Mouse (Mus musculus) skeletal muscle tissue, adult 2 months (tissue): Measurements from ENCODE around the gene Jmy.
"Not testable (repeated sequence)": the region's sequence is repeated elsewhere in the genome, so short reads cannot be mapped to it uniquely, and the experiment has no call there.

Experiments used
- DNase-seq: peaks from one replicate; pipeline ENCODE4 v3.0.0-alpha.2; 2012; ENCODE audit warnings: low read depth, low spot score

Gene Jmy

DNA sequence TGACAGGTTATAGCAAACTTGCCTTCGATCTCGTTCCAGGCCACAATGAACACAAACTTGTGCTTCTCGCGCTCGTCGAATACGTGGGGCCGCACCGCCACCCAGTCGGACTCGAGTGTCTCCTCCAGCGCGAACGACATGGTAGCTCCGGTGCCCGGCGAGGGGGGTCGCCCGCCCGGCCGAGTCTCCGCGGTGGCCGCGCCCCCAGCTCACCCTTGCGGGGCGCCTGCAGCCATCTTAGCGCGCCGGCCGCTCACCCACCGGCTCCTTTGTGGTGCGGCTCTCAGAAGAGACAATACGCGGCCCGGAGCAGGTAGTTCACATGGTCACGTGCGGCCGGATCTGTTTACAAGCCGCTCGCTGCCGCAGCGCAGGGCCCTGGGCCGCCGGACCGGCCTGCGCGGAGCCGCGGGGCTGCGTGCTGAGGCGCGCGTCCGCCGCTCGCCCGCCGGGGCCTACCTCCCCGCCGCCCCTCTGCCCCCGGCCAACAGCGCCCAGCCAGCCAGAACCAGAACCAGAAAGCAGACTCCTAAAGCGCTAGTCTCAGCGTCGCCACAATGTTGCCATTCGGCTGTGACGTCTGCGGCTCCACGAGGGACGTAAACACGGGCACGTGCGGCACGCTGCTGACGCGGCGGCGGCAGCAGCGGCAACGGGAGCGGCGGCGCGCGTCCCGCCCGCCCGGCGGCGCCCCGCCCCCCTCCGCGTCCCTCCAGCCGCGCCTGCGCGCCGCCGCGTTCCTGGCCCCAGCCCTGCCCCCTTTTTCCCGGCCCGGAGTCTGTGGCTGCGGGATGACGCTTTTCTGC is at the start of gene Jmy:
Gene Jmy, minus strand, starts transcription at position 642 of the 806 bp plus-strand sequence.
- DNase-seq: peak; percentile 81

DNA sequence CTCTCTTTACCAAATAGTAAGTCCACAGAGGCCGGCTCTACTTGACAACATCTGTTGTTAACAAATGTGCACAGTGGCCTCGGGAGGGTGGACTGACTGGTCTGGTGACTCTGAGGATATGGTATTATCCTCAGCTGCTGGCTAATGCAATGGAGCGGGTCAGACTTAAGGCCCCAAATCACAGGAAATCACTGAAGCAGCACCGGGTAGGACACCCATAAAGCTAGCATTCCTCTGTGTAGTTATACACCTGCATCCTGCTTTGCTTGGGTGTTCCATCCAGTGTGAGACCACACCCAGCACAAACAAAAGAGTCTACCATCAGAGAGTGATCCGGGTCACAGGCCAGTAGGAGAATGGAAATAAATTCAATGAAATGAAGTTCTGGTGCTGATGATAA is 48.0 kb upstream of the Jmy start:
- DNase-seq: no peak

DNA sequence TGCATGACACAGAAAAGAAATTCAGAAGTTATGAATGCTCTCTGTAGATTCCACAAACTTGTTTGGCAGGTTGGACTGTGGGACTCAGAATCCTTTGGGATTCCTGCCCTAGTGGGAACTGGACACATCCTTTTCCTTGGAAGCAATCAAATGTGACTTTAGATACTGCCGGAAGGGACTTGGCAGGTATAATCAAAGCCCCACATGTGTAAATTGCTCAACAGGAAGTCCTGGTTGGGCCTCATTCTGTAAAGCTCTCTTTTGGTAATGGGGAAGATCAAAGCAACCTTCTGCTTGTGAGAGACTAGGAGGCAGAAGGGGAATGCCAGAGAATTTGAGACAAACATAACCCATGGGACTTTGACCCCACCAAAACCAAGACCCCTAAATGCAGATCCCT is 46.4 kb upstream of the Jmy start:
- DNase-seq: no peak

DNA sequence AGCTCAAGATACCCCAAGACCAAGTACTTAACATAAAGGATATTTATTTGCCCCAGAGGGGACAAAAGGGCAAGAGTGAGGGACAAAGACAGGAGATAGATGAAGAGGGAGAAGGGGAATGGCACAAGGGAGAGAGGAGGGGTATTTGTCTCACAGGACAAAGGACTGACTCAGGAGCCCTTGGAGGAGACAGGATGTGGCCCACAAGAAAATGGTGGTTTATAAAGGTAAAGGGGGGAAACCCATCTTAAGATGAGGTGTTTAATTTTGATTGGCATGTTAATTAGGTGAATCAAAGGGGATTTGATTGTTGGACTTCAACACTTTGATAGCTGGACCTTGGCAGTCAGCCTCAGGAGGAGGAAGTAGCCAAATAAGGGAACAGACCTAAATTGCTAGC is 44.7 kb upstream of the Jmy start:
- no peak for DNase-seq

DNA sequence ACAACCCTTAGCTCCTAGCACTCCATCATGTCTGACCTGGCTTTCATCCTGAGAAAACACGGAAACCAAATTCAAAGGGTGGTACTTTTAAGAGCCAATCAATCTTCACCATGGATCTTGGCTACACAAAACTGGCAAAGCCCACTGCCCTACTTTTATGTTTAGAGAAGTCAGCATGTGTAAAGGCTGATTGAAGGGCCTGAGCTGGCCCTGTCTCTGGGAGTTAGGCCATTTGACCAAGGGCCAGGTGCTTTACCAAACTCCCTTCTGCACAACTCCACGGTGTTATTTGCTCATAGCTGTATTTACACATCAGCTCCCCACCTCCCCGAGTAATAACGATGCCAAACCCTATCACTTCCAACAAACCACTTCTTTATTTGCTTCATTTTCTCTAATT is 39.7 kb upstream of the Jmy start:
- no peak for DNase-seq

DNA sequence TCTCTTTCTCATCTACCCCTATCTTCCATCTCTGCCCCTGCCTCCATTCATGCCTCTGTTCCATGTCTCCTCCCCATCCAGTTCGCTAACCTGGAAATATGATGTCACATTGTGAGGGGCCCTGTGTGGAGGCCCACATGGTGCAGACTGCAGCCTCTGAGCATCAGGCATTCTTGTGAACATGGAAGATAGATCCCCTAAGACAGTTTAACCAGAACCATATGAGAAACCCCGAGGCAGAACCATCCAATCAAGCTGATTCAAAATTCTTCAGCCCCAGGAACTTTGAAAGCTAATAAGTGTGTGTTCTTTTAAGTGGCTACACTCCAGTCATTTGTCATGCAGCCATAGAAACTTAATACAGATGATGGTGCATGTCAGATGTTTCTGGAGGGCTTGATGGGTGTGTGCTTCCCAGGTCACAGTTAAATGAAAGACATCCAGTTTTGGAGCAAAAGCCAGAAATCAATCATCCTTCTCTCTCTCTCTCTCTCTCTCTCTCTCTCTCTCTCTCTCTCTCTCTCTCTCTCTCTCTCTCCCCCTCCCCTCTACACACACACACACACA is 19.2 kb upstream of the Jmy start:
- no peak for DNase-seq

DNA sequence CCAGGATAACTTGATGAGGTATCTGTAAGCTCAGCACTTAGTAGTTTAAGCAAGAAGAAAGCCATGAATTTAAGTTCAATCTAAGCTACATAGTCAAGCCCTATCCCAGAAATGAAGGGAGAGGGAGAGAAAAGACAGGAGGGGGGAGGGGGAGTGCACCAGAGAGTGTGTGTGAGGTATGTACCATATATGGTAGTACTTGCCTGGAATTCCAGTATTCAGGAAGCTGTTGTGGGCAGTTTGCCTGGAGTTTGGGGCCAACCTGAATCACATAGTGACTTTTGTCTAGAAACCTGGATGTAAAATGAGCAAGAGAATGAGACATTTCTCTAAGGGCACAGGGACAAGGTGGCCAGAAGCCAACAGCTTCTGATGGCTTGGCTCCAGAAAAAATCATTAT is 17.6 kb upstream of the Jmy start:
- no peak for DNase-seq

DNA sequence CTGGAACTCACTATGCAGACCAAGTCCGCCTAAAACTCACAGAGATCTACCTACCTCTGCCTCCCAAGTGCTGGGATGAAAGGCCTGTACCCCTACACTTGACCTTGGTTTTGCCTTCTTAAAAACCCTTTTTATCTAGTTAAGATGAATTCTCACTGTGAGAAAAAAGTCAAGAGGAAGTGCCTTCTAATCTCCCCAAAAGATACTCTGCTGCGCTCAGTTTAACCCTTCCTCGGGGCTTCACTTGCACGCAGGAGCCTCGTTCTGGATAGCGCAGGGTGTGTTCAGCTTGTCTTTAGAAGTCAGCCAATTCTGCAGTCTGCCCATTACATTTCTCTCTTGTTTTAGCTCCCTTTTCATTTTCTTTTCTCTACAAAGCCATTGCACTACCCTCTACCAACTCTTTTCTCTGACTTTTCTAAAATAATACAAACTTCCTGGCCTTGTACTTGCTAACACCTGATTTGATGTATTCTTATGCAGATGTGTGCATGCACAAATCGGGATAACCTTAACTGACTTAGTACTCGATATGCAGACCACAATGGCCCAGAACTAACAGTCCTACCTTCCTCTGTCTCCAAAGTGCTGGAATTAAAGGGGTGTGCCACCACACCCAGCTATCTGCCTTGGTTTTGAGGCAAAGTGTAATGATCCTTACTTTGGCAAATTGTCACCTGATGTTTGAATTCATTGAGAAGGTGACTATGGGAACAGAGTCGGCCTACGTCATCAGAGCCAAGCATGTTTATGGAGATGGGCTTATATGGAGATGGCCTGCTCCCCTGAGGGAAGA is 14.6 kb upstream of the Jmy start:
- DNase-seq: no peak

DNA sequence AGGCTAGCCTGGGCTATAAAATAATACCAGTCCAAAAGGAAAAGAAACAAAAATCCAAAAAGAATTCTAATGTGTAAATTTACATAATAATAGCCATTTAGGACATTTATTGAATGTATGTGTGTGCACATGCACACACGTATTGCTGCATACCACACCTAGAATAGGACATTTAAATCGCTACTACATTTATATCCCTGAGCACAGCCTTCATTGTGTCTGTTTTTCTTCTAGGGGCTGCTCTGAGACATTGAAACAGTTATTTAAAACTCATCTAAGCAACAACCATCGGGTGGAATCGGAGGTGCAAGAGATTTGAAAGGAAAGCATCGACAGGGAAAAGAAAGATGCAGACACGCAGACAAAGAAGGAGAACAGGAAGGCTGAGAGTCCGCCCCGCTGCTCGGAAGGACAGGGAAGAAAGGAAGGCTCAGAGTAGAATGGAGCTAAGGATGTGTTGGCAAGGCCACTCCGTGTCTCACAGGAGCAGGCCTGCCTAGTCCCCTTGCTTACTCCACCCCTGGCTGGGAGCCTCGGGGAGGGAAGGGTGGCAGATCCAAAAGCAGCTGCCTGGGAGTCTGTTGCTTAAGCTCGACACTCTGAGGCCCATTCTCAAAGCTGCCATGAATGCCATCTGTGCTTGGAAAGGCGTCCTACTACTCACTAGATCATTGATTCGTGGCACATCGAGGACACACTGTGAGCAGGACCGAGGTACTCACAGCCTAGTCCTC is 11.0 kb upstream of the Jmy start:
- no peak for DNase-seq

DNA sequence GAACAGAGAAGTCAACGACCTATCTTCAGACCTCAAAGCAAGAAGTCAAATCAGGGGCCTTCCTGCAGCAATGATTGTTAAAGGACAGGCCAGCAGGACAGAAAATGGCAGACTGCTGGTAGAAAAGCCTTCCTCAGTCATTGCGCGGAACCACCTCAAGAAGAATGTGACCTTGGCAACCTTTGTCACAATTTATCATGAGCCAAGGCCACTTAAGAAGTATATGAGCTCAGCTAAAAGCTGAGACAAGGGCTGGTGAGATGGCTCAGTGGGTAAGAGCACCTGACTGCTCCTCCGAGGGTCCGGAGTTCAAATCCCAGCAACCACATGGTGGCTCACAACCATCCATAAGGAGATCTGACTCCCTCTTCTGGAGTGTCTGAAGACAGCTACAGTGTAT is 7.3 kb upstream of the Jmy start:
- DNase-seq: not testable (repeated sequence)

DNA sequence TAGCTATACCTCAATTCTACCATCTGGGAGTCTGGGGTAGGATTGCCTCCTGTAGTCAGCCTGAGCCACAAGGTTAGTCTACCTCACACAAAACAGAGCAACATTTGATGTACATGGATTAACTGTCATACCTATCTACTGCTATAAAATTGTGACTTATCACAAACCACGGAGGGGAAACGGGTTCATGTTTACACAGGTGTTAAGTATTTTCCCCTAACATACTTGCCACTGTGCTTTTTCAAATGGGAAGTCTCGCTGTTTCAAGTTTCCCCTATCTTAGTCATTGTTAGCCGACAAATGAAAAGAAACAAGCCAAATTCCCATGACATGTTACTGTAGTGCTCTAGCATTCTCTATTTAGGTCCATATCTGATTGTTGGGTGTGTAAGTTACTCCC is 2.1 kb upstream of the Jmy start:
- DNase-seq: no peak

DNA sequence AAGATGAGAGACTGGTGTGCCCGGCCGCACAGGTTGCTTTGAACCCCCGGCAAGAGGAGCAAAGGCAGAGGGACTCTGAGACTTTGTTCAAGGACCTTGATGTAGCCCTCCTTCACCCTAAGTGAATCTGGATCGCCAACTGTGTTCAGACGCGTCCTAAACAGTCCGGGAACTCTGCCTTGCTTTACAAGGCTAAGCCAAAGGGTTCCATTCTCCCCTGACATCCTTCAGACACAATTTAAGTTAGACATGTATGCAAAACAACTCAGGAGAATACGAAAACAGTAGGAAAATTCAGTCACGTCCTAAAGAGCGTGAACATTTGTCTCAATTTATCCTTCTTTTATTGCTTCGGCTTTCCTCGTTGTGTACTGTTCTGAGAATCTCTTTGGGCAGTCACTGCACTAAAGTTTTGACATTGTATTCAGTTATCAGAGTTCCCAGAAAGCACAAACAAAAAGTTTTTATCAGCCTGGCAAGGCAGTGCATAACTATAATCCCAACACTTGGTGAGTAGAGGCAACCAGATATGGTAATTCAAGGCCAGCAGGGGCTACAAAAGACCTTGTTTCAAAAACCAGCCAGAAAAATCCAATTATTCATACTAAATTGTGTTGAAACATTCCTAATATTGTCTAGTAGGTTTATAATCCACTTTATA is 495 bp upstream of the Jmy start:
- DNase-seq: no peak

DNA sequence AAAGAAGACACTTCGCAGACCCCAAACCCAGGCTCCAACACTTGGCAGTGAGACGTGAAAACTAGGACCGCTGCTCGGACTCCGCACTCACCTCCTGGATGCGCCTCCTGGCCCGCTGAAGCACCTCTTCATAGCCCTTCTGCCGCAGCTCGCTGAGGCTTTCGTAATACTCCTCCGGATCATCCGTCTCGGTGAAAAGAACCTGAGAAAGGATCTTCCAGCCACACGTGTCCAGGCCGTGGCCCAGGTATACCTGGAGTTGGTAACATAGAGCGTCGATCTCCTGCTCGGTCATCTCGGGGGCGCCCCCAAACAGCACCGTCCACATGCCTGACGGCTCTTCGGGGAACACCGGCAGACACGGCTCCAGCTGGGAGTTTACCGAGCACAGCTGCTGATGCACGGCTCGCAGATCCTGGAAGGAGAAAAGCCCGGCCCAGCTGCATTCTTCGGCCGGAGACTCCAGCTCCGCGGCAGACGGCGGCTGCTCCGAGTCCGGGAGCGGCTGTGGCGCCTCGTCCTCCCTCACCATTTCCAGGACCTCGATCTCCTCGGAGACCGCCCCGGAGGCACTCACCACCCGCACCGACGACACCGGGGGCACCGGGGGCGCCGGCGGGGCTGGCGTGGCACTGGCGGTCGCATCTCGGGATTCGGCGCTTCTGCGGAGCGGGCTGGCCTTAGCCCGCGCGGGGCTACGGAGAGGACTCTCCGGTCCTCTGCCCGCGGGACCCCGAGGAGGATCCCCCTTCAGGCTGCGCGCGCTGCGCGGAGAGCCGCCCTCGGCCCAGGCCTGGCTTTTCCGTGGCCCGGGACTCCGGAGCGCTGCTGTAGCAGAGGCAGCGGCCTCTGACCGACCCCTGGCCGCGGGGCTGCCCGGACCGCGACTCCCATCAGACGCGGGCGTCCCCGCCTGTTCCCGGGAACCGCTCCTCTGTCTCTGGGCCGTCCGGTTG is 1.1 kb downstream of the Jmy start:
- peak; percentile 11 for DNase-seq

DNA sequence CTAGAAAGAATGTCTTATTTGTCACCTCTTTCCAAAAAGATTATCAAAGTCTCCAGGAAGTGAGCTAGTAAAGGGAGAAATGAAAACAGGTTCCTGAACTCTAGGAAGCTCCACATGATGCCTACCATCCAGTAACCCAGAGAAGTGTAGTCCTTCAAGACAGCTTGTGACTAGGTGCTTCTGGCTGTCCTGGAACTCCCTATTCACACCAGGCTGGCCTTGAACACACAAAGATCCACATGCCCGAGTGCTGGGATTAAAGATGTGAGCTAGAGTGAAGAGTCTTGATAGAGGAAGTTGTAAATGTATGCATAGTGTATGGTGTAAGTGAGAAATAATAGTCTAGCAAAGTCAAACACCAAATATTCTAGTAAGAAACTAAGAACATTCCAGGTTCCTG is 2.6 kb downstream of the Jmy start:
- DNase-seq: no peak

DNA sequence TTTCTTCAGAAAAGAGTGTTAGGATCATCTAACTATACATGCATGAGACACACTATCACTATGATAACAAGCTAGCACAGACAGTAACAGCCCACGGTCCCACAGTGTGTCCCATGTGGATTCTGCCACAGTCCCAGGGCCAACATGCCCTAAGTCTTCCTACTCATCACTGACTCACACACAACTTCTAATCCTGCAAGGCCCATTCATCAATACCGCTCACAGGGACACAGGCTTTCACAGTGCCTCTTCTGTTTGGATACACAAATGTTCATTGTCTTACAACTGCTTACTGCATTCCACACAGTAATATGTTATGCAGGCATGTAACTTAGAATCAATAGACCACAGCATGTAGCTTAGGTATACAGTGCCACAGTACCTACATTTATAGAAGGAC is 11.1 kb downstream of the Jmy start:
- no peak for DNase-seq

DNA sequence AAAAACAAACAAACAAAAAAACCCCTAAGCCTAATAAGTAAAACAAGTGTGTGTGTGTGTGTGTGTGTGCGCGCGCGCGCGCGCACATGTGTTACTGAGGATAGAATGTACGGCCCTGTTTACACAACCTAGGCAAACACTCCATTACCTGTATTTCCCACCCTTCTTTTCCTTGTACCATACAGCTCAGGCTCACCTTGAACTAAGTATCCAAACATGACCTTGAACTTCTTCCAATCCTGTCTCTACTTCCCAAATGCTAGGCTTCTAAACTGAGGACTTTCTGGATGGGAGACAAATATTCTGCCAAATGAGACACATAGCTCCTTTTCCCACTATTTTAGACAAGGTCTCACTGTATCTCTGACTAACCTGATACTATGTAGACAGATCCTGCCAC is 11.9 kb downstream of the Jmy start:
- DNase-seq: no peak

DNA sequence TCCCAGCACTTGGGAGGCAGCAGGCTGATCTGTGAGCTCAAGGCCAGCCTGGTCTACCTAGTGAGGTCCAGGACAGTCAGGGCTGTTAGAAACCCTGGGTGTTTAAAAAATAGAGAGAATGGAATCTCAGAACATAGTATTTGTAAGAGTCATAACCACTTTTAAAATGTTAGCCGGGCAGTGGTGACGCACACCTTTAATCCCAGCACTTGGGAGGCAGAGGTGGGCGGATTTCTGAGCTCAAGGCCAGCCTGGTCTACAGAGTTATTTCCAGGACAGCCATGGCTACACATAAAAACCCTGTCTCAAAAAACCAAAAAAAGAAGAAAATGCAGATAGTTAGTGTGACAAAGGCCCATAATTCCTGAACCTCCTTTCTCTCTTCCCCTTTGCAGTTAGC is 15.3 kb downstream of the Jmy start:
- DNase-seq: no peak

DNA sequence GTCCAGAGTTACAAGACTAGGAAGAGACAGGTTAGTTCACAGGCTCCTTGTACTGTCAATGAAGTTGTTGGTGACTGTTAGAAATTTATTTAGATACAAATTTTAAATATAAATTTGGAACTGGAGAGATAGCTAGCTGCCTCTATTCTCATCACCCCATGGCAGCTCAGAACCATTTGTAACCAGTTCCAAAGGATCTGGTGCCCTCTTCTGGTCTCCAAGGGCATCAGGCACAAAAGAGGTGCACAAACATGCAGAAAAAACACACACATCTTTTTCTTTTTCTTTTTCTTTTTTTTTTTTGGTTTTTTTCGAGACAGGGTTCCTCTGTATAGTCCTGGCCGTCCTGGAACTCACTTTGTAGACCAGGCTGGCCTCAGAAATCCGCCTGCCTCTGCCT is 18.5 kb downstream of the Jmy start:
- no peak for DNase-seq

DNA sequence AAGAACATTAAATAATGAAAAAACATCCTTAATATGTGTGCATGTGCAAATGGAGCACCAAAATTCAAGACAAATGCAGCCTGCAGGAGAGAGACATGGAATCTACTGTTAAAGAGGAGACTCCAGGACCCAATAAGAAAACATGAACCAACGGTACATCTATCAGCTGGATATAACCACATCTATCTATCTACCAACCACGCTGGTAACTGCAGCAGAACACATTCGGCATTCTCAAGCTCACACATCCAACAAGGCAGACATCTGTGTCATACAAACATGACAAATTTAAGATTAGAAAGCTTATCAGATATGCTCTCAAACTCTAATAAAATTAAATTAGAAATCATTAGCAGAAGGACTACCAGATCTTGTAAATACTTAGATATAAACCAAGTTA is 21.3 kb downstream of the Jmy start:
- DNase-seq: no peak

DNA sequence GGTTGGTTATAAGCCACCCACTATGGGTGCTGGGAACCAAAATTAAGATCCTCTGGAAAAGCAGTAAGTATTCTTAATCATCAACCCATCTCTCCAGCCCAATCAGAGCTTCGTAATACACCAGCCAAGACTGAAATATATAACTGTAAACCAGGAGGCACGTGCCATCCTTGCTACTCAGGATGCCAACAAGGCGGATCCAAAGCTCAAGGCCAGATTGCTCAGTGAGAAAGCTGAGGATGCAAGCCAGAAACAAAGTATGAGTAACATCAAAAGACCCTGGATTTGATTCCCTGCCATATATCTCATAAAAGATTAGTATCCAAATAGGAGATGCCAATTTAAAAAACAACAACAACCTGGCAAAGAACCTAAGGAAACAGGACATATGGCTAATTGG is 31.3 kb downstream of the Jmy start:
- no peak for DNase-seq

DNA sequence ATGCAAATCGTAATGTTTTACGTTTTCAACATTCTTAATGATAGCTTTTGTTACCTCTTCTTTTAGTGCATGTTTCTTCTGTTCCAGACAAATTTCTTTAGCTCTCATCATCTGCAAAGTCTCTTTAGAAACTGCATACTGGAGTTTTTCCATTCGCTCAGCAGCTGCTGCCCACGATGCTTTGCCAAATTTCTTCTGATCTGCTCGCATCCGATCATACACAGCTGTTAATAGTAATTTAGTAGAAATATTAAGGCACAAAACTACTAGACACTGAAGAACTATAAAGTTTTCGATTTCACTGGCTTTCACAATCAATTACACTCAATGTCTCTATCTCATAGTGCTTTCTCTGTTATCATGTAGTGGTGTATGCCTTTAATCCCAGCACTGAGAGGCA is 40.0 kb downstream of the Jmy start:
- no peak for DNase-seq
